Mouse (Mus musculus) kidney, postnatal 10 days (tissue): ENCODE data around the gene 4930469K13Rik.
A peak's percentile ranks its signal among the peaks of the same experiment; 100 is the strongest.

Source experiments
- DNase-seq: peaks from one replicate; pipeline ENCODE4 v3.0.0; 2021; ENCODE audit warnings: mixed read lengths

4930469K13Rik gene

GRCm38 (mm10) chr11:34035909-34036658 lies 62.3 kb downstream of the 4930469K13Rik start:
- DNase-seq = no peak

DNA sequence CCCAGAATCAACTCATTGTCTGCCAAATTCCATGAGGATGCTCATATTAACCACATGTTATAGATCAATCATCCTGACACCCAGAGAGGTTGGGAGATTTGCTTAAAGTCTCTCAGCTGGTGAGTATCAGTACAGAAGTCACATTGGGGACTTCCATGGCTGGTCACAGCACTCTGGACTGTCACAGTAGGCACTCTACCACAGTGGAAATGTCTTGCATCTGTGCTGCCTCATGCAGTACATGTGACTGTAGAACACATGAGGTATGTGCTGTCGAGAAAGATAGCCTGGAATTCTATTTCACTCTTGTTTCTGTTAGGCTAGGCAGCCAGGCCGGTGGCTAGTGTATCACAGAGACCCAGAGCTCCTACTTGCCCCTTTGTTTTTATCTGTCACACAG lies 63.6 kb downstream of the 4930469K13Rik start:
- no peak for DNase-seq

DNA sequence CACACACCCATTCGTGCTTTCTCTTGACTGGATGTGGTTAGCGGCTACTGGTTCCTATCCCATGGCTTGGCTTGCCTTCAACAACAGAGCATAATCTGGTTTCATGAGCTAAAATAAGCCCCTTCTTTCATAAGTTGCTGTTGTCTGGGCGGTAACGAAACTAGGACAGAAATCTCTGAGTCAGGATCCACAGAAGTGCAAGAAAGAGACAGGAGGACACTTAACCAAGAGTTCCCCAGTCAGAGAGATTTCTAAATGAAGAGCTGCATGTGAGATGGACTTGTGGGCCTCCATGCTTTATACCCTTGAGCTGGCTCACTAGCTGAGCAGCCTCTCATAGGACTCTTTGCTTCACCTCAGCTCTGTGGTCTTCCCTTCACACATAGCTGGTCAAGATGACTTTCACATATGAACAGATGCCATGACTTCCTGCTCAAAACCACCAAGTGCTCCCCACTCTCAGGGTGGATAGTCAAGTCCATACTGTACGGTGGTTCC lies 64.3 kb downstream of the 4930469K13Rik start:
- no peak for DNase-seq

DNA sequence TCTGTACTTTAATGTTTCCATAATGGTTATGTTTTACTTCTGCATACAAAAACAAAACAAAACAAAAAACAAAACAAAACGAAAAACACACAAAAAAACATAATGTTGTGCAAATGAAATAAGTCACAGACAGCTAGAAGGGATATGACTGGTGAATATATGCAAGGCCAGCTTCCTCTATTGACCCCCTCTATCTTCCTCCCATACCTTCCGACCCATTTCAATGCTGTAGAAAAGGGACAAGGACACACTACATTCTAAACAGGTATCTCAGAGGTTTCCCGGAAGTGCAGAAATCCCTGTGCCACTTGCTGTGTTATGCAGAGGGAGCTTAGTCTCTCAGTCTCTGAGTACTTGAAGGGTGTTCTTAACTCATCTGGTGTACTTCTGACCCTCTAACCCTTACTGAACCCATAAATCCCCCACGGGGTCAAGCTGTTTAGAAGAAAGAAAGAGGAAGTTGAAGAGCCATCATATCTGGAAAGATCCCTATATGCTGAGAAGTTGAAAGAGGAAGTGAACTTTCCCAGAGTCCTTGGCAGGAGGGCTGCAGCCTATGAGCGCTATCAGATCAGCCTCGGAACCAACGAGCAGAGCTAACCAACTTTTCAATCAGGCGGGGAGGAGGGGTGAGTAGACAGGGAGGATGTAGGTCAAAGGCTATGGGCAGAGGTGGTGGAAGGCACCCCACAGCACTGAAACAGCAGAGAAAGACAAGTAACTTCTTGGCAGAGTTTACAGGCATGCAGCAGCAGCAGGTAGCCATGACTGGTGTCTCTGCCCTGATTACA lies 67.1 kb downstream of the 4930469K13Rik start:
- DNase-seq = peak; percentile 18

DNA sequence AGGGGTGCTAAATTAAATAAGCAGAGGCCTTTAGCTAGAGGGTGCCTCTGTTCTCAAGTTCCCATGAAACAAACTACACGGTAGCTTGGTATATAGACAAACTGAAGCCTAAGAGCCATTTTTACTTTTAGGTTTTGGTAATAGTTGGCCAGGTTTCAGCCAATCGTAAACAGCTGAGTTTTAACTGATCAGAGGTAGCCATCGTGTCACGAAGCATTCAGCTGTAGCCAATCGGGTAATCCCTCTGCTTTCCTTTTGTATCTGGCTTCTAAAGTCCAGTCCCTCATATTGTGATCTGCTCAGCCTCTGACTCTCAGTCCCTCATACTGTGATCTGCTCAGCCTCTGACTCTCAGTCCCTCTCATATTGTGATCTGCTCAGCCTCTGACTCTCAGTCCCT lies 68.7 kb downstream of the 4930469K13Rik start:
- no peak for DNase-seq

DNA sequence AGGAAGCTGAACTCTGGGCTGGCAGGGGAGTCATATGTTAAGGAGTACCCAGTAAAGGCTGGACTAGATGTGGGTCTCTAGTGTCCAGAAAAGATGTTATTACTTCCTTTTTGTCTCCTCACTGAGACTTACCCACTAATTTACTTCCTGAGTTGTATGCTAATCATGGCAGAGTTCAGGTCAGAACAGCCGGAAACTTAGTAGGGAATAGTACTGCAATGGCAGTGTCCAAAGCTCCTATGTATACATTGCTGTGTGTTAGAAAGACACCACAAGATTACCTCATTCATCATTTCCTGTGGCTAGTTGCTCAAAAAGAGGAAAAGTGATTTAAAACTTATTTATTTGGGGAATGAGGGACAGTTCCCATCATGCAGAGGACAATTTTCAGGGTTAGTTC lies 73.3 kb downstream of the 4930469K13Rik start:
- DNase-seq = no peak

GRCm38 (mm10) chr11:34012007-34012652 lies 86.2 kb downstream of the 4930469K13Rik start:
- no peak for DNase-seq

GRCm38 (mm10) chr11:34010859-34011172 lies 87.5 kb downstream of the 4930469K13Rik start:
- peak; percentile 62 for DNase-seq

- DNase-seq = no peak
These were observed 88.1 kb downstream of the 4930469K13Rik start for GRCm38 (mm10) chr11:34010133-34010858.

DNA sequence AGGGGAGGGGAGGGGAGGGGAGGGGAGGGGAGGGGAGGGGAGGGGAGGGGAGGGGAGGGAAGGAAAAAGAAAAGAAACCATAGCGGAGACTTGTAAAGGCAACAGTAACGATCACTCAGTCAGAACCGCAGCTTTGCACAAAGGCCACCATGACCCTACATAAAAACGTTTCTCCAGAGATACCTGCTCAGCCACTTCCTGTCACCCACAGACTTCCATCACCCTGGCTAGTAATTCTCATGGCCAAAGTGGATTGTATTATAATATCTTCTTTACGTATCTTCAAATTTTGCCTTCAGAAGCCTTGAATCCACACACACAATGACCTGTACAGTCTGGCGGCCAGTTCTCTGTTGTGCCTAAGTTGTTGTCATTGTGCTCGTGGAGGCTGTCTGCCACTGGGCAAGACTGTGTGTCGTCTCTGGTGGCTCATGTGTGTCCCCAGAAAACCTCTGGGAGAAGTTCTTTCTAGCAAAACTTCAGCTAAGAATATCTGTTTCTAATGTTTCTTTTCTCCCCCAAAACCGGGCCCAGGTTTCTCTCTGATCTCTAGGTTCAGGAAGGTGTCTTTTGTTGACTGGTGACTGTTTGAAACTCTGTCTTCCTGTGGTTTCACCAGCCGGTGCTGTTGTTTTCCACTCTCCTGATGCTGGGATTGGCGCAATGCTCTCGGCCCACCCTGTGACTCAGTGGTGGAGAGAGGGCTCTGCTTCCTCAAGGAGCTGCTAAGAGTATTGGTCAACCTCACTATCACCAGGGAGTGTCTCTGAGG lies 88.9 kb downstream of the 4930469K13Rik start:
- DNase-seq = no peak

DNA sequence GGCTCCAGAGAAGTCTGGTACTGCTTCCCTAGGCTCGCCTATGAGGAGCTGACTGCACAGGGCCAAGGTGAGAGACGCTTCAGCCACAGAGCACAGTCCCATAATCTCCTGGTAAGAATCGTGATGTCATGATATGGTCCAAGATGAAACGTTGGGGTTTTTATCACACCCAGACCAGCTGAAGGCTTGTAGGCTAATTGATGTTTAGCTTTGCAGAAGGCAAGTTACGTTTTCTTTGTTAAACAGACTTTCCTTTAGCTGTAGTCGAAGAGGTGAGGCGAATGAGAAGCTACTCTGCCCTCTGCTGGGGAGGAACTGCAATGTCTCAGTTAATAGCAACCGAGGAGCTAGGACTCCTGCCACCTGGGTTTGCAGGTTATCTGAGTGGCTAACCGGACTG lies 89.7 kb downstream of the 4930469K13Rik start:
- peak; percentile 72 for DNase-seq

- no peak for DNase-seq
These were observed 90.1 kb downstream of the 4930469K13Rik start for GRCm38 (mm10) chr11:34008214-34008613.

DNA sequence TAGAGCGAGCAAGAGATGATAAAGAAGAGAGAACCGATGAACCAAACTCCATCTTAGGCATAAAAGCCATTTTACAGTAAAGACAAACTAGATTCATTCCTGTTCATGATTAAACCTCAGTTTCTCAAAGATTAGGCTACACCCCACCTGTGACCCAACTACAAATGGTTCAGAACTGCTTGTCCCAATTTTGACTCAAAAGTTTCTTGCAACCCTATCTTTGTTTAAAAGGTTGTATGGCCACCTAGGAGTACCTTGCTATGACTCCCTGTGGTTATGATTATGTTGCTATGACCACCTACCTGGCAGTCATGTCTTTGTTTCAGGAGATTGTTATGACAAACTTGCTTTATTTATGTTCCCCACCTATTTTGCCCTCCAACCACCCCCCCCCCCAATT lies 90.7 kb downstream of the 4930469K13Rik start:
- DNase-seq = no peak

- DNase-seq = no peak
These were observed 95.8 kb downstream of the 4930469K13Rik start for GRCm38 (mm10) chr11:34002593-34002965.

DNA sequence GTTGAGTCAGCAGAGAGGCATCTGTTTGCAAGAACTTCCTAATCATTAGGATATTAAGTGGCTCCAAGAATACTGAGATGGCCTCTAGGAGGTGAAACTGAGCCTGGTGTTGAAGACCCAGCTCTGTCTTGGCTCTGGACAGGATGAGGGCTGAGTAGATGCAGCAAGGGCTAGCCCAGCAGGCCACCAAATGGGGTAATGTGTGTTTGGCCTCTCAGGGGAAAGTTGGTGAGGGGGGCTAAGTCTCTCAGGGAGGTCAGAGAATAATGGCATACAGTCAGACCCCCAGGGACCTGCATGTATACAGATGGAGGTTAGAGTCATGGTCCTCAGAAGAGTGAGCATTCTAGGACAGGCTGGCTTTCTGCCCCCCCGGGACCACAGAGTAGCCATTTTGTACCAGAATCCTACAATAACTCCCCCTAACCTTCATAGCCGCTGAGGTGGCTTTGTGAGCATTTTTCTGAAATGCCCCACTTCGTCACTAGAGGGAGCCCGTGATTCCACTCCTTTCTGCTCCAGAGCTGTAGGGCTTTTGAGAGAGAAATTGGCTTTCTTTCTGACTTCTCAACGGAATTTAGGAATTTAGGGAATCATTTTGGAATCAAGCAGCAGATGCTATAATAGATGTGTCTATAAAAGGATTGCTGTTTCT lies 96.3 kb downstream of the 4930469K13Rik start:
- DNase-seq = peak; percentile 72

DNA sequence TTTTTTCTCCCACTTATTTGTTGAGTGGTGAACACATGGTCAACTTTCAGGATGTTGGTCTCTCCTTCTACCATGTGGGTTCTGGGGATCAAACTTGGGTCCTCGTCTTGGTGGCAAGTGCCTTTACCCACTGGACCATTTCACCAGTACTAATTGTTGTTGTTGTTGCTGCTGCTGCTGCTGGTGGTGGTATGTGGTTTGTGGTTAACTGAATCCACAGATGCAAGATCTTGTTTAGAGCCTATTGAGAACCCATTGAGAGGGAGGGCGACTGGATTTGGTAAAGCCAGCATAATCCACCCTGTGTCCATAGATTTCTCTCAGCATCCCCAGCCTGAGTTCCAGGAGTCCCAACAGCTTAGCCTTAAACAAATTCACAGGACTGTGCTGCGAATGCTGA lies 97.9 kb downstream of the 4930469K13Rik start:
- no peak for DNase-seq

DNA sequence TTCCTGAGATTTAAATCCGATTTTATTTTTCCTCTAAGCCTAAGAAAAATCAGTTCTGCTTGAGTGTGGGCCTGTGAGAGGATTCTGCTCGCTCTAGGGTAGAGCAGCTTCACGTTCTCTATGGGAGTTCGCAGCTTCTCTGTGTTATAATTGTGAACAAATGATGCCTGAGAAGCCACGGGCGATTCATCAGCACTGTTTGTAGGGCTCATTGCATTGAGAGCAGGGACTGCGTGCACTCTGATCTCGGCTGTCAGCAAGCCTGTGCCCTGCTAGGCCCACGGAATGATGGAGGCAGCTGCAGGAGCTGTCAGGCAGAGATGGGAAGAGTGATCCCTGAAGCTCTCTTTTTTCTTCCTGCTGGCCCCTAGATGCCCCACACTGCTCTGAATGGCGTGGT lies 100.1 kb downstream of the 4930469K13Rik start:
- no peak for DNase-seq

DNA sequence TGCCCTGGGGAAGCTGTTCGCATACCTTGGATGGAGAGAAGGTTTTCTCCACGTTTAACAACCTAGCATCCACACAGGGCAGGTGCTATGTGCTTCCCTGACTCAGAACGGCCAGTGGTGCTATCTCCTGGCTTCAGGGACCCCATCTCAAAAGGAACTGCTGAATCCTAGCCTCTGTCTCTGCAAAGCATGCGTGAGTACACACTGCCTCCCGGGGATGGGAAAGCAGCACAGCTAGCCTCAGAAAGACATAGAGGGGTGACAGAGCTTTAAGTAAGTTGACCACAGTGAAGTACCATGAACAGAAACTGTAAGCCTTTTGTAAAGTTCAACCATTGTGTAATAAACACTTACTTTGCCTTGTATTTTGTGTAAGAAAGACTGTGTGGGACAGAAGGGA lies 104.9 kb downstream of the 4930469K13Rik start:
- no peak for DNase-seq

GRCm38 (mm10) chr11:33992938-33993337 lies 105.4 kb downstream of the 4930469K13Rik start, which contains the start of gene Kcnip1:
Gene Kcnip1 (minus strand): TSS chr11:33993152.
- peak; percentile 25 for DNase-seq

GRCm38 (mm10) chr11:33990002-33990401 lies 108.4 kb downstream of the 4930469K13Rik start:
- DNase-seq = no peak

DNA sequence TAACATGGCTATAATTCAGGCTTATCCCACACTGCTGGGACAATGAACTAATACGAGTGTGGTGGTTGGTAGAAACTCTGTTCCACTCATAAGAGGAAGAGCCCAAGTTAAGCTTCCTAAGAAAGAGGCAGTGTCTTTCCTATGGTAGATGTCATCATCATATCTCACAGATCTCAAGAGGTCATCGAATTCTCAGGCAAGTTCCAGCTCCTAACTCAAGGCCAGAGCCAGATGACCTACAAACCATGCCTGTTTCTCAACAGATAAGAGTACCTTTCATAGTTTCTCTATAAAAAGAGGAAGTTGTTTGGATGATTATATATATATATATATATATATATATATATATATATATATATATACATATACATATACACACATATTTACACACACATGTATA lies 111.8 kb downstream of the 4930469K13Rik start:
- no peak for DNase-seq

- DNase-seq = no peak
These were observed 118.2 kb downstream of the 4930469K13Rik start for GRCm38 (mm10) chr11:33980146-33980545.
